Mouse (Mus musculus) lung, embryonic 16.5 days (tissue): ENCODE measurements at regions not wholly inside any gene's neighbourhood (a gene's known extent, or its start where the extent isn't known, plus 50 kb on each side); places are given as distances from the start of the nearest gene placed in this dataset.

Source experiments
- ATAC-seq: fragments of 200-750 bp; cut with Nextera tagmentation; 2 replicates; pipeline ENCODE4 v1.8.0; 2017; ENCODE audit warnings: low read depth, mild to moderate bottlenecking, moderate library complexity
- H3K27ac ChIP-seq: fragments of 300-500 bp; sonication (generic); 2 replicates; pipeline ENCODE4 v1.5.1; 2014; ENCODE audit warnings: mild to moderate bottlenecking, control low read depth, low read length
- H3K27me3 ChIP-seq: fragments of 300-500 bp; sonication (generic); 2 replicates; pipeline ENCODE4 v1.6.1; 2014; ENCODE audit warnings: low read depth, low read length, mixed read lengths; ENCODE audit not compliant: control insufficient read depth, insufficient read depth
- H3K36me3 ChIP-seq: fragments of 300-500 bp; sonication (generic); 2 replicates; pipeline ENCODE4 v1.6.1; 2014; ENCODE audit warnings: low read length; ENCODE audit not compliant: control insufficient read depth, insufficient read depth
- H3K4me1 ChIP-seq: fragments of 300-500 bp; sonication (generic); replicated peaks from 2 replicates; pipeline ENCODE4 v1.6.1; 2014; ENCODE audit warnings: low read length, mixed read lengths; ENCODE audit not compliant: control insufficient read depth, insufficient read depth
- H3K4me2 ChIP-seq: fragments of 300-500 bp; sonication (generic); 2 replicates; pipeline ENCODE4 v1.6.1; 2014; ENCODE audit warnings: low read depth, low read length, control low read depth
- H3K4me3 ChIP-seq: fragments of 300-500 bp; sonication (generic); 2 replicates; pipeline ENCODE4 v1.5.1; 2014; ENCODE audit warnings: mild to moderate bottlenecking, low read length, control low read depth
- H3K9ac ChIP-seq: fragments of 300-500 bp; sonication (generic); 2 replicates; pipeline ENCODE4 v1.6.1; 2014; ENCODE audit warnings: low read length, control low read depth
- H3K9me3 ChIP-seq: fragments of 300-500 bp; sonication (generic); 2 replicates; pipeline ENCODE4 v1.6.1; 2016; ENCODE audit warnings: low read length; ENCODE audit not compliant: control insufficient read depth
- WGBS: fragments of 180-500 bp; shearing (Covaris S2); extraction: QIAGEN DNeasy Blood & Tissue Kit; methylation state at CpG from one replicate; pipeline ENCODE4 v1.1.7; 2014; 5-methylcytosine and 5-hydroxymethylcytosine counted together

GRCm38 (mm10) chr10:3656081-3656480, 84.1 kb upstream of the Plekhg1 start:
- Histone ChIP-seq H3K9me3 (no peaks in the 10 kb centered on the region), H3K36me3 (no peaks in the 10 kb centered on the region), H3K4me1 (no peaks in the 10 kb centered on the region), H3K27me3 (no peaks in the 10 kb centered on the region), H3K4me3 (no peak overlapping the region), H3K9ac (no peak overlapping the region), H3K4me2 (no peak overlapping the region), H3K27ac (no peak overlapping the region)
- 95% methylated on average over 3 of the region's 3 CpGs for WGBS
- no peak for ATAC-seq

GRCm38 (mm10) chr10:3662156-3662555, 78.0 kb upstream of the Plekhg1 start:
- WGBS: 80% methylated on average over 2 of the region's 2 CpGs

DNA sequence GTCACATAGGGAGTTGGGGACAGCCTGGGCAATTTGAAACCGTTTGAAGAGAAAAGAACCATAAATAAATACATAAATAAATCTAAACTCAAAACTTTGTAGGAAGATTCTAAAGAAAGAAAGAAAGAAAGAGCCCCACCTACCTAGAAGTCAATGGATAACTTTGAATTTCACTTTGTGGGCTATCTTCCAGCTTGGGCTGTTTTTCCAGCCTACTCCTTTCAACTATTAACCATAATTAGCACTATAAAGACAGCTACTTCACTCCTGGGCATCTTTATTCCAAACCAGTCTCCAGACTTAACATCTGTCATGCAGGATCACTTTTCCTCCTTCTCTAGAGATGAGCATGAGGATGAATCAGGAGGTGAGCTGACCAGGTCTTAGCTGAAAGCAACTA, 77.6 kb upstream of the Plekhg1 start:
- ATAC-seq: no peak
- H3K4me3 ChIP-seq: no peak overlapping the region
- no peaks in the 10 kb centered on the region for H3K27me3 ChIP-seq
- no peaks in the 10 kb centered on the region for H3K36me3 ChIP-seq
- no peak overlapping the region for H3K9ac ChIP-seq
- no peaks in the 10 kb centered on the region for H3K9me3 ChIP-seq
- H3K27ac ChIP-seq: no peak overlapping the region
- no peaks in the 10 kb centered on the region for H3K4me1 ChIP-seq
- no peak overlapping the region for H3K4me2 ChIP-seq
- WGBS: 45% methylated on average over 1 of the region's 1 CpGs

More at GRCm38 (mm10) chr10:3662156-3662555, 78.0 kb upstream of the Plekhg1 start:
- H3K4me1 ChIP-seq: no peaks in the 10 kb centered on the region
- no peaks in the 10 kb centered on the region for H3K9me3 ChIP-seq
- no peak overlapping the region for H3K4me2 ChIP-seq
- no peaks in the 10 kb centered on the region for H3K36me3 ChIP-seq
- no peak overlapping the region for H3K4me3 ChIP-seq
- no peak for ATAC-seq
- H3K27me3 ChIP-seq: no peaks in the 10 kb centered on the region
- no peak overlapping the region for H3K27ac ChIP-seq
- no peak overlapping the region for H3K9ac ChIP-seq

GRCm38 (mm10) chr10:3663296-3663695, 76.9 kb upstream of the Plekhg1 start:
- Histone ChIP-seq H3K4me3 (no peak overlapping the region), H3K27ac (no peak overlapping the region), H3K4me2 (no peak overlapping the region), H3K36me3 (no peaks in the 10 kb centered on the region), H3K9ac (no peak overlapping the region), H3K9me3 (no peaks in the 10 kb centered on the region), H3K4me1 (no peaks in the 10 kb centered on the region), H3K27me3 (no peaks in the 10 kb centered on the region)
- no peak for ATAC-seq

DNA sequence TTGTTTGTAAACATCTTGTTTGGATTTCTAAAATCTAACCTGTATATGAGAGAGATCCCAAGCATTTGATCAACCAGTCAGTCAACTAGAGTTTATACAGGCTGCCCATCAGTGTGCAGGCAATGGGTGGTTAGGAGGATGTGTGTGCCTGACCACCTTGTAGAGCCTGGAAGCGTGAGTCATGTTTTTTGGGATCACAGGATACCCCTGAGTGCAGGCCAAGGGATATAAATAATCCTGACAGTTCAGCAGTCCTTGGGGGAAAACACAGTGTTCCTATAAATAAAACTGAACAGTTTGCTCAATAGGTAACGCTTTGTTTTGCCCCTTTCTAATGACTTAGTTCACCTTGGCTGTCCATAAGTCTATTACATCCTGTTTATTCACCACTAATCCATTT, 55.7 kb upstream of the Plekhg1 start:
- WGBS: 55% methylated on average over 2 of the region's 2 CpGs
- Histone ChIP-seq H3K27me3 (no peaks in the 10 kb centered on the region), H3K4me1 (no peaks in the 10 kb centered on the region), H3K27ac (no peak overlapping the region), H3K9me3 (no peaks in the 10 kb centered on the region), H3K36me3 (no peaks in the 10 kb centered on the region), H3K4me2 (no peak overlapping the region), H3K4me3 (no peak overlapping the region), H3K9ac (no peak overlapping the region)
- ATAC-seq: no peak
